Mouse (Mus musculus) thymus, adult 2 months (tissue): ENCODE measurements around the gene Atp2b2.

Experiments used
- CTCF ChIP-seq: fragments of 200-500 bp; IDR thresholded peaks from 2 replicates; pipeline ENCODE4 v1.5.1; 2012; ENCODE audit warnings: mild to moderate bottlenecking, control low read depth, low read length, moderate library complexity, borderline replicate concordance; ENCODE audit not compliant: control insufficient read depth, poor library complexity, insufficient read depth; ENCODE audit errors: extremely low read depth
- POLR2A ChIP-seq: fragments of 200-500 bp; IDR thresholded peaks from 2 replicates; pipeline ENCODE4 v1.6.1; 2012; ENCODE audit warnings: mild to moderate bottlenecking, low read length, control low read depth, moderate library complexity; ENCODE audit not compliant: control insufficient read depth, poor library complexity, insufficient read depth; ENCODE audit errors: extremely low read depth

GRCm38 (mm10) chr6:113957232-113957940 is 85.0 kb downstream of the Atp2b2 start:
- TF ChIP-seq CTCF = no peak
- TF ChIP-seq POLR2A = no peak
